Mouse (Mus musculus): Measurements from ENCODE around the gene Plcb4. TPM values are rescaled to one million over a fixed set of nuclear protein-coding genes. Genes with fewer than 3 reads are reported as not detected.

Plcb4 gene
- total RNA-seq, 1 experiment, result 24.0 TPM

DNA sequence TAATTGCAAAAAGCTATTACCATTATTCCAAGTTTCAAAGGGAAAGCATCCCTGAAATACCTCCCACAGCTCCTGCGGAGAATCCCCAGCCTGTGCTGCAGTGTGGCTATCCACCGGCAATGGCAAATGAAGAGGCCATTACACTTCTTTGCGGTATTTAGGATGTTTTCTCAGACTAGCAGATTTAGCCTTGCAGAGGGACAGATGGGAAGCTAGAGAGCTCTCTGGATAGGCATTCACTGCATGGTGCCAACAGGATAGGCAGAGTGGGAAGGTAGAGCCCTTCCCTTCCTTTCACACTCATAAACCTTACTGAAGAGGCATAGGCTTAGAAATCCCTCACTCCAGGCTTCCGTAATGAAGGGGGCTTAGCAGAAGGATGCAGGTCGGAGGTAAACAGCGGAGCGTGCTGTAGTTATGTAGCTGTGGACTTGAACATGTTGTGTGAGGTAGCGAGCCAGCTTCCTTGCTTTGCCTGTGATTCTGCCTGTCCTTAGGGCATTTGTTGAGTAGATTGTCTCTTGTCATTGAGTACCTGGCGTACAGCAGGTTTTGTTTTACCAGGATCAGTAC, 144.2 kb downstream of the Plcb4 start:
- H3K36me3 ChIP-seq (ENCODE audit: control insufficient read depth, insufficient read depth, low read length, poor library complexity, severe bottlenecking), result no peaks in the 10 kb centered on the region
- no peak overlapping the region for H3K27ac ChIP-seq (ENCODE audit: insufficient read depth, low read depth, low read length, poor library complexity, severe bottlenecking)
- DNase-seq (ENCODE audit: low read depth, low spot score), result no peak
- in situ Hi-C loops (cut with MboI; ENCODE audit: low sequenced_read_pairs in 2 of 2, unreplicated experiment in 2 of 2), result no loop called here
- H3K9me3 ChIP-seq (ENCODE audit: control insufficient read depth, insufficient read depth, low read depth, low read length), result no peaks in the 10 kb centered on the region
- peaks cover 0 to 2% of the 10 kb centered on the region in 2 experiments; a peak in 3 of 4 replicates for H3K4me1 ChIP-seq (ENCODE audit: control insufficient read depth in 2 of 2, insufficient read depth in 2 of 2, low read length in 2 of 2, poor library complexity in 1 of 2)
- H3K4me3 ChIP-seq (ENCODE audit: insufficient read depth in 1 of 2, low read depth in 1 of 2, low read length in 2 of 2, poor library complexity in 1 of 2, severe bottlenecking in 1 of 2), result no peak overlapping the region
- TF ChIP-seq ZNF384 (IDR thresholded peaks at IDR 0.05; ENCODE audit: low read depth, low read length) (no peak), CHD2 (IDR thresholded peaks at IDR 0.05; ENCODE audit: low read depth, low read length) (no peak), MAFK (IDR thresholded peaks at IDR 0.05; ENCODE audit: insufficient read depth, low read depth, low read length) (no peak), HCFC1 (IDR thresholded peaks at IDR 0.05; ENCODE audit: borderline replicate concordance, insufficient read depth, low read length) (no peak), ZC3H11A (IDR thresholded peaks at IDR 0.05; ENCODE audit: borderline replicate concordance, low read depth, low read length) (no peak)
- no peak overlapping the region for H3K9ac ChIP-seq (ENCODE audit: insufficient read depth, low read depth, low read length, poor library complexity, severe bottlenecking)

DNA sequence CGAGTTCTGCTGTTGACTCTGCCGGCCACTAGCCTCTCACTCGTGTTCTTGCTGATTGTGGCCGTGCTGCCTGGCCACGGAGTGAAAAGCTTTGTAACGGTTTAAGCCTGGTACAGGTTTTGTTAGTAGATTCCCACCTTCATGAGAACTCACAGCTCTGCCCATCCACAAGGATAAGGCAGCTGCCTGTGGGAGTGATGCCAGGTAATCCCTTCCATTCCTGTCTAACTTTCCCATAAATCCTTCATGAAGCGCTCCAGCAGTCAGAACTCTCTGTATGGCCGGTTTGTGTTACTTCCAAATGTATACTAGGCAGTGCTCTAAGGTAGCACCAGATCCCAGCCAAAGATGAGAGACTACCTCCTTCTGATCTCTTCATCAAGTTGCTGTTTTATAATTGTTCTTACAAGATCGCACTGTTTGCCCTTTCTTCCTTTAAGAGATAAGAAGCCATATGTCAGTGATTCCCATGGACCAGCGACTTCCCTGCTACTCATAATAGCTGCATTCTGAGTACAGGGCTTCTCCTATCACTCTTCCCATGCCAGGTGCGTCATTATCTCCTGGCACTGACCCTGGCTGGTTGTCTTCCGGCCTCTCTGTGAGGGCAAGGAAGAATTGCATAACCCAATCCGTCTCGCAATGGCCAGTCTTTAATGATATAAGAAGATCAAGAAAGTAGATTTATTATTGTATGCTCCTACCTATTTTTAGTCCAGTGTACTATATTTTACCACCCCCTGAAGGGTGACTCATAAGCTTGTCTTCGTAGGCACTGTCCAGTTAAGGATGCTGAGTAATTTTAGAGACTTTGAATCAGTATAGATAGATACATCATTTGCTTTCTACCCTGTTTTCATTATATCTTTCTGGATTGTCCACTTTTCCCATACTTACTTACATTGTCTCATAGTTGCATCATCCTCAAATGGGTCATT, 147.2 kb downstream of the Plcb4 start:
- Histone ChIP-seq H3K27ac (ENCODE audit: insufficient read depth, low read depth, low read length, poor library complexity, severe bottlenecking) (no peak overlapping the region), H3K36me3 (ENCODE audit: control insufficient read depth, insufficient read depth, low read length, poor library complexity, severe bottlenecking) (0 out of 2 replicates have a peak, but pooled peaks cover 2% of the 10 kb centered on the region), H3K4me1 (ENCODE audit: control insufficient read depth in 2 of 2, insufficient read depth in 2 of 2, low read length in 2 of 2, poor library complexity in 1 of 2) (no peaks in the 10 kb centered on the region), H3K4me3 (ENCODE audit: insufficient read depth in 1 of 2, low read depth in 1 of 2, low read length in 2 of 2, poor library complexity in 1 of 2, severe bottlenecking in 1 of 2) (no peak overlapping the region), H3K9me3 (ENCODE audit: control insufficient read depth, insufficient read depth, low read depth, low read length) (no peaks in the 10 kb centered on the region), H3K9ac (ENCODE audit: insufficient read depth, low read depth, low read length, poor library complexity, severe bottlenecking) (no peak overlapping the region)
- no peak for DNase-seq (ENCODE audit: low read depth, low spot score)
- in situ Hi-C loops (cut with MboI; ENCODE audit: low sequenced_read_pairs in 2 of 2, unreplicated experiment in 2 of 2), result no loop called here
- no peak for TF ChIP-seq ZC3H11A (IDR thresholded peaks at IDR 0.05; ENCODE audit: borderline replicate concordance, low read depth, low read length)
- TF ChIP-seq CHD2 (IDR thresholded peaks at IDR 0.05; ENCODE audit: low read depth, low read length), result no peak
- no peak for TF ChIP-seq ZNF384 (IDR thresholded peaks at IDR 0.05; ENCODE audit: low read depth, low read length)
- TF ChIP-seq HCFC1 (IDR thresholded peaks at IDR 0.05; ENCODE audit: borderline replicate concordance, insufficient read depth, low read length), result no peak
- no peak for TF ChIP-seq MAFK (IDR thresholded peaks at IDR 0.05; ENCODE audit: insufficient read depth, low read depth, low read length)

DNA sequence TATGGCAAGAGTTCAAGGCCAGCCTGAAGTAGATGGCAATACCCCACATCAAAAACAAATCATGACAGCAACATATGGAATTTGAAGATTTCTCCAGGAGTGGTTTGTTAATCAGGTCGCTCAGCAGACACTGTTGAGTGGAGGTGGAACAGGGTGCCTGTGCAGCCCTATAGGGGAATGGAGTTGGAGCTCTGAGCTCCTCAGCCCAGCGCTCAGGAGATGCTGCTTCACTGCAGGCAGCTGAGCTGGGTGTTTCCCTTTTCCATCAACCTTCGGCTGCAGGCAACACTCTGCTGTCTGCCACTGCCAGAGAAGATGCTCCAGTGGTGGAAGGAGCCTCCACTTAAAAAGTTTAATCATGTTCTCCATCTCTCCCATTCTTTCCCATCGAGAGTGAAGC, 149.5 kb downstream of the Plcb4 start:
- no peaks in the 10 kb centered on the region for H3K9me3 ChIP-seq (ENCODE audit: control insufficient read depth, insufficient read depth, low read depth, low read length)
- H3K9ac ChIP-seq (ENCODE audit: insufficient read depth, low read depth, low read length, poor library complexity, severe bottlenecking), result no peak overlapping the region
- no peaks in the 10 kb centered on the region for H3K4me1 ChIP-seq (ENCODE audit: control insufficient read depth in 2 of 2, insufficient read depth in 2 of 2, low read length in 2 of 2, poor library complexity in 1 of 2)
- TF ChIP-seq ZC3H11A (IDR thresholded peaks at IDR 0.05; ENCODE audit: borderline replicate concordance, low read depth, low read length) (no peak), HCFC1 (IDR thresholded peaks at IDR 0.05; ENCODE audit: borderline replicate concordance, insufficient read depth, low read length) (no peak), ZNF384 (IDR thresholded peaks at IDR 0.05; ENCODE audit: low read depth, low read length) (no peak), CHD2 (IDR thresholded peaks at IDR 0.05; ENCODE audit: low read depth, low read length) (no peak), MAFK (IDR thresholded peaks at IDR 0.05; ENCODE audit: insufficient read depth, low read depth, low read length) (no peak)
- in situ Hi-C loops (cut with MboI; ENCODE audit: low sequenced_read_pairs in 2 of 2, unreplicated experiment in 2 of 2), result no loop called here
- H3K4me3 ChIP-seq (ENCODE audit: insufficient read depth in 1 of 2, low read depth in 1 of 2, low read length in 2 of 2, poor library complexity in 1 of 2, severe bottlenecking in 1 of 2), result no peak overlapping the region
- no peak for DNase-seq (ENCODE audit: low read depth, low spot score)
- H3K27ac ChIP-seq (ENCODE audit: insufficient read depth, low read depth, low read length, poor library complexity, severe bottlenecking), result no peak overlapping the region
- H3K36me3 ChIP-seq (ENCODE audit: control insufficient read depth, insufficient read depth, low read length, poor library complexity, severe bottlenecking), result 0 out of 2 replicates have a peak, but pooled peaks cover 2% of the 10 kb centered on the region

GRCm38 (mm10) chr2:135810841-135811240, 152.0 kb downstream of the Plcb4 start:
- no peak for DNase-seq (ENCODE audit: low read depth, low spot score)
- in situ Hi-C loops (cut with MboI; ENCODE audit: low sequenced_read_pairs in 2 of 2, unreplicated experiment in 2 of 2), result no loop called here
- no peak for TF ChIP-seq ZC3H11A (IDR thresholded peaks at IDR 0.05; ENCODE audit: borderline replicate concordance, low read depth, low read length)
- TF ChIP-seq ZNF384 (IDR thresholded peaks at IDR 0.05; ENCODE audit: low read depth, low read length), result no peak
- no peak for TF ChIP-seq MAFK (IDR thresholded peaks at IDR 0.05; ENCODE audit: insufficient read depth, low read depth, low read length)
- no peak for TF ChIP-seq CHD2 (IDR thresholded peaks at IDR 0.05; ENCODE audit: low read depth, low read length)
- TF ChIP-seq HCFC1 (IDR thresholded peaks at IDR 0.05; ENCODE audit: borderline replicate concordance, insufficient read depth, low read length), result no peak
- H3K9ac ChIP-seq (ENCODE audit: insufficient read depth, low read depth, low read length, poor library complexity, severe bottlenecking), result no peak overlapping the region
- 0 out of 4 replicates have a peak, but pooled peaks cover 0 to 2% of the 10 kb centered on the region in 2 experiments for H3K4me1 ChIP-seq (ENCODE audit: control insufficient read depth in 2 of 2, insufficient read depth in 2 of 2, low read length in 2 of 2, poor library complexity in 1 of 2)
- no peak overlapping the region for H3K4me3 ChIP-seq (ENCODE audit: insufficient read depth in 1 of 2, low read depth in 1 of 2, low read length in 2 of 2, poor library complexity in 1 of 2, severe bottlenecking in 1 of 2)
- 0 out of 2 replicates have a peak, but pooled peaks cover 2% of the 10 kb centered on the region for H3K36me3 ChIP-seq (ENCODE audit: control insufficient read depth, insufficient read depth, low read length, poor library complexity, severe bottlenecking)
- no peak overlapping the region for H3K27ac ChIP-seq (ENCODE audit: insufficient read depth, low read depth, low read length, poor library complexity, severe bottlenecking)
- H3K9me3 ChIP-seq (ENCODE audit: control insufficient read depth, insufficient read depth, low read depth, low read length), result no peaks in the 10 kb centered on the region
